Mouse (Mus musculus) forebrain, embryonic 12.5 days (tissue): ENCODE data around the gene Il13ra2. TPM values are rescaled to one million over a fixed set of nuclear protein-coding genes. Genes with fewer than 3 reads are reported as not detected.
"Not testable (repeated sequence)": the region's sequence is repeated elsewhere in the genome, so short reads cannot be mapped to it uniquely, and the experiment has no call there.

Source experiments
- ATAC-seq: fragments of 200-750 bp; cut with Nextera tagmentation; 2 replicates; pipeline ENCODE4 v1.8.0; 2017; ENCODE audit warnings: moderate TSS enrichment; ENCODE audit not compliant: low FRiP score
- H3K27ac ChIP-seq: fragments of 300-500 bp; sonication (generic); 2 replicates; pipeline ENCODE4 v1.5.1; 2016; ENCODE audit warnings: mild to moderate bottlenecking
- H3K27me3 ChIP-seq: fragments of 300-500 bp; sonication (generic); 2 replicates; pipeline ENCODE4 v1.6.1; 2016; ENCODE audit warnings: mild to moderate bottlenecking
- H3K36me3 ChIP-seq: fragments of 300-500 bp; sonication (generic); replicated peaks from 2 replicates; pipeline ENCODE4 v1.6.1; 2016; ENCODE audit warnings: mild to moderate bottlenecking
- H3K4me1 ChIP-seq: fragments of 300-500 bp; sonication (generic); 2 replicates; pipeline ENCODE4 v1.6.1; 2016
- H3K4me2 ChIP-seq: fragments of 300-500 bp; sonication (generic); 2 replicates; pipeline ENCODE4 v1.6.1; 2016; ENCODE audit warnings: mild to moderate bottlenecking, moderate library complexity
- H3K4me3 ChIP-seq: fragments of 300-500 bp; sonication (generic); replicated peaks from 2 replicates; pipeline ENCODE4 v1.5.1; 2016; ENCODE audit warnings: mild to moderate bottlenecking
- H3K9ac ChIP-seq: fragments of 300-500 bp; sonication (generic); 2 replicates; pipeline ENCODE4 v1.6.1; 2016; ENCODE audit warnings: mild to moderate bottlenecking
- H3K9me3 ChIP-seq: fragments of 300-500 bp; sonication (generic); 2 replicates; pipeline ENCODE4 v1.6.1; 2016
- WGBS: fragments of 180-500 bp; shearing (Covaris S2); methylation state at CpG from one replicate; pipeline ENCODE4 v1.1.7; 2016; 5-methylcytosine and 5-hydroxymethylcytosine counted together
- polyA plus RNA-seq: library from polyadenylated mRNA; unstranded; fragments of >200 nt; fragmentation: Nextera tagmentation; extraction: Ambion mirVana; gene quantifications from 2 replicates; pipeline ENCODE4 v1.2.1, GENCODE M21; 2016

The Il13ra2 gene
- polyA plus RNA-seq: not detected in 2 replicates

GRCm38 (mm10) chrX:147429129-147429528 lies at the start of gene Il13ra2:
Il13ra2 (minus strand) TSS chrX:147429192.
- Histone ChIP-seq H3K27me3 (no peaks in the 10 kb centered on the region), H3K9ac (no peak within 1 kb of the TSS), H3K27ac (no peak within 1 kb of the TSS), H3K4me1 (no peaks in the 10 kb centered on the region), H3K9me3 (no peaks in the 10 kb centered on the region), H3K4me2 (no peak within 1 kb of the TSS), H3K4me3 (no peak within 1 kb of the TSS), H3K36me3 (no peaks in the 10 kb centered on the region)
- ATAC-seq: no peak
- WGBS: 50% methylated on average over 1 of the region's 1 CpGs

GRCm38 (mm10) chrX:147453610-147454009 lies 24.6 kb upstream of the Il13ra2 start, which contains the start of gene Vmn1r239-ps:
Vmn1r239-ps (minus strand) TSS chrX:147453710.
- not testable (repeated sequence) for H3K36me3 ChIP-seq, H3K4me3 ChIP-seq, H3K27me3 ChIP-seq, H3K4me1 ChIP-seq, H3K9ac ChIP-seq, H3K27ac ChIP-seq, H3K4me2 ChIP-seq, H3K9me3 ChIP-seq, ATAC-seq
- WGBS: 85% methylated on average over 1 of the region's 1 CpGs

- ATAC-seq: no peak
- Histone ChIP-seq H3K36me3 (no peaks in the 10 kb centered on the region), H3K4me3 (no peak overlapping the region), H3K27me3 (no peaks in the 10 kb centered on the region), H3K27ac (no peak overlapping the region), H3K9ac (no peak overlapping the region), H3K9me3 (no peaks in the 10 kb centered on the region), H3K4me1 (no peaks in the 10 kb centered on the region), H3K4me2 (no peak overlapping the region)
- WGBS: 90% methylated on average over 4 of the region's 4 CpGs
Observed at GRCm38 (mm10) chrX:147443386-147443785, 14.4 kb upstream of the Il13ra2 start.

- Histone ChIP-seq H3K36me3 (no peaks in the 10 kb centered on the region), H3K4me1 (no peaks in the 10 kb centered on the region), H3K4me2 (no peak overlapping the region), H3K27me3 (no peaks in the 10 kb centered on the region), H3K4me3 (no peak overlapping the region), H3K27ac (no peak overlapping the region), H3K9ac (no peak overlapping the region), H3K9me3 (no peaks in the 10 kb centered on the region)
- no peak for ATAC-seq
- 86% methylated on average over 2 of the region's 2 CpGs for WGBS
Observed at GRCm38 (mm10) chrX:147435400-147435799, 6.4 kb upstream of the Il13ra2 start.

GRCm38 (mm10) chrX:147429753-147430152 lies 761 bp upstream of the Il13ra2 start:
- Histone ChIP-seq H3K27me3 (no peaks in the 10 kb centered on the region), H3K36me3 (no peaks in the 10 kb centered on the region), H3K27ac (no peak overlapping the region), H3K9ac (no peak overlapping the region), H3K4me3 (no peak overlapping the region), H3K4me1 (no peaks in the 10 kb centered on the region), H3K4me2 (no peak overlapping the region), H3K9me3 (no peaks in the 10 kb centered on the region)
- WGBS: 88% methylated on average over 1 of the region's 1 CpGs
- ATAC-seq: no peak

- H3K27me3 ChIP-seq: no peaks in the 10 kb centered on the region
- H3K4me3 ChIP-seq: no peak overlapping the region
- no peaks in the 10 kb centered on the region for H3K36me3 ChIP-seq
- no peak for ATAC-seq
- H3K27ac ChIP-seq: no peak overlapping the region
- H3K9me3 ChIP-seq: no peaks in the 10 kb centered on the region
- H3K4me1 ChIP-seq: no peaks in the 10 kb centered on the region
- WGBS: 78% methylated on average over 1 of the region's 1 CpGs
- no peak overlapping the region for H3K9ac ChIP-seq
- no peak overlapping the region for H3K4me2 ChIP-seq
Observed at GRCm38 (mm10) chrX:147393446-147393845, 35.5 kb downstream of the Il13ra2 start.

GRCm38 (mm10) chrX:147349167-147349566 lies 79.8 kb downstream of the Il13ra2 start:
- no peak for ATAC-seq
- Histone ChIP-seq H3K4me1 (no peaks in the 10 kb centered on the region), H3K36me3 (no peaks in the 10 kb centered on the region), H3K27ac (no peak overlapping the region), H3K4me3 (no peak overlapping the region), H3K9me3 (no peaks in the 10 kb centered on the region), H3K9ac (no peak overlapping the region), H3K27me3 (no peaks in the 10 kb centered on the region), H3K4me2 (no peak overlapping the region)
- WGBS: 89% methylated on average over 2 of the region's 2 CpGs

Other genes starting within 250 kb of the Il13ra2 start
- not detected in 2 replicates for gene Vmn1r239-ps, start 24.5 kb upstream of the Il13ra2 start, polyA plus RNA-seq
- gene Lrch2, start 124.9 kb upstream of the Il13ra2 start, polyA plus RNA-seq: 15.0 and 15.4 TPM in 2 replicates